Comparison of ENCODE assay signal across 33 mouse cellular contexts in the genomic region with DNA sequence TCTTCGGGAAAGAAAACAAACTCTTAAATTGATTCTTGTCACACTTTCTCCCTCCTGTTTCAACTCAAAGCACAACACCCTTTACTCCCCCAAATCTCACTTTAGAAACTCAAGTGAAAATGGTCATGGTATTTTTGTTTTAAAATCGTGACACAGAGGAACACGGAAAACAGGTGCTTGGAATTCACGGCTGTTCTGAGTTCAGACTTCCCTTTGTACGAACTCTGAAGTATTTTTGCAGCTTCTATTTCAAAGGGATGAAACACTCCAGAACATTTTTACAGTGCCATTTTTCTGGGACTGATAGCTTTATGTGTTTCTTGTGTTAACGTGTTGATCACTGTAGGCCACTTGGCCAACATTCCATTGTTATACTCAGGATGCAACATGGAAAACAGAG.
"Had no signal": no experiment of that assay in that cellular context is flagged by ENCODE, and none has a peak within 500 bp of the region (broad histone marks: within the 10 kb centered on the region; RNA-seq: fewer than 3 reads in every experiment).

No protein-coding gene starts in this region.

- H3K27ac ChIP-seq: heart, embryonic 10.5 days; heart, embryonic 13.5 days; heart, embryonic 15.5 days; hindbrain, embryonic 10.5 days; hindbrain, embryonic 12.5 days; hindbrain, embryonic 13.5 days; hindbrain, embryonic 14.5 days; hindbrain, embryonic 15.5 days; hindbrain, postnatal 0 days; intestine, embryonic 15.5 days; kidney, embryonic 15.5 days; kidney, postnatal 0 days; layer of hippocampus, adult 2 months had no signal

- DNase-seq: heart, postnatal 10 days; heart, postnatal 14 days; heart, postnatal 4 days; kidney, adult 11 months; kidney, adult 18-20 months; kidney, adult 2 months; kidney, adult 8-10 months; kidney, adult 9 months; kidney, postnatal 10 days; kidney, postnatal 14 days; kidney, postnatal 25 days; kidney, postnatal 36 days; kidney, postnatal 4 days; layer of hippocampus, adult 9-11 months; layer of hippocampus, postnatal 36 days had no signal

- H3K4me3 ChIP-seq: heart, embryonic 10.5 days; heart, embryonic 12.5 days; heart, embryonic 13.5 days; heart, embryonic 15.5 days; hindbrain, embryonic 10.5 days; hindbrain, embryonic 12.5 days; hindbrain, embryonic 13.5 days; hindbrain, embryonic 15.5 days; intestine, embryonic 15.5 days; kidney, embryonic 15.5 days; layer of hippocampus, adult 2 months had no signal

- ATAC-seq: hindbrain, embryonic 16.5 days; hindbrain, postnatal 0 days; inflammation-experienced regulatory T-cells, adult 6 months; intestine, embryonic 15.5 days; intestine, embryonic 16.5 days; intestine, postnatal 0 days had no signal
